Mouse (Mus musculus): ENCODE results near the gene Slc5a4b.

DNA sequence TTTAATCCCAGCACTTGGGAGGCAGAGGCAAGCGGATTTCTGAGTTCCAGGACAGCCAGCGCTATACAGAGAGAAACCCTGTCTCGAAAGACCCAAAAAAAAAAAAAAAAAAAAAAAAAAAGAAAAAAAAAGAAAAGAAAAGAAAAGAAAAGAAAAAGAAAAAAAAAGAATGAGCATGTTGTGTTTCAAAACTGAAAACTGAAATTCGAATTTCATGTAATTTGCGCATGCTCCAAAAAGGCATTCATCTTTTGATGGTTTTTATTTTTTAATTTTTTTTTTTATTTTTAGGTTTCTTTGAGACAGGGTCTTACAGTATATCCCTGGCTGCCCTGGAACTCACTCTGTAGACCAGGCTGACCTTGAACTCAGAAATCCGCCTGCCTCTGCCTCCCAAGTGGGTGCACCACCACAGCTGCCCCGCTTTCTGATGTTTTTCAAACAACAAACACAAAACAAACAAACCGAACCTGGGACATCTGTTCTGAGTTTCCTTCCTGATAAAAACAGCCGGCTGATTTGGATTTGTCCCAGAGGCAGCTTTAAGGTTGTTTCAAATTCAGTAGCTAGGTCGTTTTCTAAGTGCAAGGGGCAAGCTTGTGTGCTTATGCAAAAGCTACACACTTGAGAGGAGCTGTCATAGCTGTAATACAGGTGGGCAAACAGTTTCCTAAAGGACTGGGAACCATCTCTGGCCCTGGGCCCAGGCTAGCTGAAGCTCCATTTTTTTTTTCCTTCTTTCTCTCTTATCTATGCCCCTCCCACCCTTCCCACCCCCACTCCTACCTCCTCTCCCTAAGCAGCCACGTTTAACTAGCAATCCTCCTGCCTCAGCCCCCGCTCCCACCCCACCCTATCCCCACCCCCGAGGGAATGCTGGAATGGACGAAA is 79.0 kb downstream of the Slc5a4b start:
- TF ChIP-seq POLR2A (IDR thresholded peaks at IDR 0.05; ENCODE audit: borderline replicate concordance, control insufficient read depth, low read depth, low read length), result no peak
- TF ChIP-seq CTCF (IDR thresholded peaks at IDR 0.05; ENCODE audit: control insufficient read depth, insufficient read depth, low read length), result no peak

All from bone marrow, adult 2 months (tissue).